Mouse (Mus musculus) right cerebral cortex, postnatal 14 days (tissue): ENCODE measurements around the gene Aplp2.

Experiments
- DNase-seq: peaks from one replicate; pipeline ENCODE4 v3.0.0; 2022

Gene Aplp2

DNA sequence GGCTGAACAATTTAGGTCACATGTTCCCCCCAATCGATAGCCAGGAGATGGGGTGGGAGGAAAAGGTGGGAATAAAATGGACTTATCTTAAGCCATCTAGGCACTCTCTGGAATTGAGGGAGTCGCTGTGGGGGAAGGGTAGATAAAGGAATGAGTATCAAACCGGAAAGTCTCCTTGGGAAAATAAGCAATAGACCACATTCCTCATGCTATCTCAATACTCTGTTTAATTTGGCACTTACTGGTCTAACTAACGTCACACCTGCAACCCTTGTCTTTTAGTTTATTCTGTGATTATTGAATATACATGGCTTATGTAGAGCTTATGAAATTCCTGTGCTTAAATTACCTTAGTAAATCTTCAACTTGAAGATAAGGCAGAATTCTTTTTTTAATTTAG lies 11.9 kb upstream of the Aplp2 start:
- DNase-seq: no peak

DNA sequence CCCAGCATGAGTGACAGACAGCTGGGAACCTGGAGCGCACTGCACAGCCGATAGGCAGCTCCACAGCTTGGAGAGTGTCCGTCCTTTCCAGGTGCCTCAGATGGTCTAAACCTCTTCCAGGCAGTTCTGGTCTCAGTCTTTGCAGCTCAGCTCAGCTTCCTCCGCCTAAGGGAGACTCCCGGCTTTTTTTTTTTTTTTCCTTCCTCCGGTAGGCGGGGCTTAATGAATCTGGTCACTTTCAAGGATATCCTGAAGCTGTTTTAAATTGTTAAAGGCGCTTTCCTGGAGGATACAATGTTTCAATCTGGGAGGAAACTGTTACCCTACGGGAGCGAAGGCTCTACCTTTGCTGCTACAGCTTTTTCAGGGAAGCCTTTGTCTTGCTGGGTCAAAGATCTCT lies 9.6 kb upstream of the Aplp2 start:
- DNase-seq: no peak

DNA sequence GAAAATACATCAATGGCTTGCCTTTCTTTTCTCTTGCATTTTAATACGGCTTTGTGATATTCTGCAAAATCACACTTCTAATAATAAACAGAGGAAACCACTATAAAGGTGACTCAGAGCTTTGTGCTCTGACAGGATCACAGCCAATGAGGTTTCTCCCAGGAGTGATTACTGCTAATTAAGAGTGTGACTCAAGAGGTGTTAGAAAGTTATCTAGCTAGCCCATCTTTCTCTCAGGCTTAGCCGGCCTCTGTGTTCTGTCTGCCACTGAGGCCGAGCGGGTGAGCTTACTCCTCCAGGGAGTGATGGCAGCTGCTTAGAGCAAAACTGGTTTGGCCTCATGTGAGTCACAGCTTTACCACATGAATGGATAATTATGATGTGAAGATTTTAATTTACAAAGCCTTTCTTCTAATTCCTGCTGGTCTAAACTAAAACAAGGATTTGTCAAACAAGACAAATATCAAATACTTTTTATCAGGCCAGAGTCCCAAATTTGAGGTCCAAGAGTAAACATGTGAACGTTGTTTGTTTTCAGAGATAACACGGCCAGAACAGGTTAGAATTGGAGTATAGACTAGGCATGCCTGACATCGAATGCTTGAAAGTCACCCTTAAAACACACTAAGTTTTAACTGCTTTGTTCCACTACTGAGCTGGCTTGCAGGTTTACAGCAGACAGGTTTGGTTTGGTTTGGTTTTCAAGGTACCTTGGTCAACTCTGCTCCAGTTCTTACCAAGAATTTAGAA lies 6.2 kb upstream of the Aplp2 start:
- no peak for DNase-seq

DNA sequence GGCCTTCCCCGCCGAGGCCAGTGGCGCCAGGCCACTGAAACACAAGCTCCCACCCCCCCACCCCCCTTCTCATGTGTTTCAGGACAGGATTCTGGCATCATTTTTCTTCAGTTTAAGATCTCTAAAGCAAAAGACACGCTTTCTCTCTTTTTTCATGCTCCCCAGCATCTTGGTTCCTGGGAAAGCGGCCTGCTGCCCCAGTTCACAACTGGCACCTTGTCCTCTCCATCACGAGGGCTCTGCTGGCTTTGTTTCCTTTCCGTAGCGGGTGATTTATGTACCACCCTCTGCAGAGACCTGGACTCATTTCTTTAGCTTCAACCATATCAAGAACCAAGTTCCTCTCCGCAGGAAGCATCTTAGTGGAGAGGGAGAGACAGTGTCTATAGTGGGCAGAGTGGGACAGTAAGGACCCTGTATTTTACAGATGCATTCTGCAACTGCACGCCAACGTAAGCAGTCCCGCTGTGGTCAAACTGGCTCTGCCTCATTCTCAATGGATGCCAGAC lies 939 bp upstream of the Aplp2 start:
- no peak for DNase-seq

DNA sequence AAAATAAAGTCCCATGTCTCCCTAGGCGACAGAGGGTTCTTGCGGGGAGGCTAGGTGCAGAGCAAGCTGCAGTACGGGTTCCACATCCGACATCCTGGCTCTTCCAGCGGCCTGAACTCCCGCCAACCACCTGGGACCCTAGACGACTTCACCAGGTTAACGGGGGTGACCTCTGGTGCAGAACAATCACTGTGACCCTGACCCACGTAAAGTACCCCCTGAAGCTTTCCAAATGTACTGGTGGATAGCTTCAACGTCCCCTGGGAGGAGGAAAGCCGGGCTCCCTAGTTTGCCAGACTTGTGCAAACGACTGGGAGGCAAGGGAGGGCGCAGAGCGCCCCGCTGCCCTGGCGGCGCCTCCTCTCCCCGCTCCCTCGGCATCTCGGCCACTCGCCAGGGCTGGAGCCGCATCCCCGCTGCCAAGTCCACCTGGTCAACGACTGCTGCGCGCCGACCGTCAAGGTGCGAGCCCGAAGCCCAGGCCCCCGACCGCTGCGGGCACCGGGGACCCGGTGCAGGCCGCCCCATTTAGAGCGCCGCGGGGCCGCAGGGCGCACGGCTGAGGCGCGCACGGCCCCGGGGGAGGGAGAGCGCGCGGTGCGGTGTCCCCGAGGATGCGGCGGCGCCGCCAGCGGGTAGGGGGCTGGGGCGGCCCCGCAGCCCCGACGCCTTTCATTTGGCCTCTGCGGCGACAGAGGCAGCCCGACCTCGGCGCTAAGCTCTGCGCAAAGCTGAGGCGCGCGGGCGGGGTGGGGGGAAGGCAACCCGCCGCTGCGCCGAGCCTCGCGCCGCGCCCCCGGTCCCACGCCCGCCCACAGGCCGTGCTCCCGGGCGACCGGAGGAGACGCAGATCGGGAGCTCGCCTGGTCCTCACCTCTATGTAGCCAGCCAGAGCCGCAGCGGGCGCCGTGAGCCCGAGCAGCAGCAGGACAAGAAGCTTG lies 596 bp downstream of the Aplp2 start:
- DNase-seq: peak; percentile 48

DNA sequence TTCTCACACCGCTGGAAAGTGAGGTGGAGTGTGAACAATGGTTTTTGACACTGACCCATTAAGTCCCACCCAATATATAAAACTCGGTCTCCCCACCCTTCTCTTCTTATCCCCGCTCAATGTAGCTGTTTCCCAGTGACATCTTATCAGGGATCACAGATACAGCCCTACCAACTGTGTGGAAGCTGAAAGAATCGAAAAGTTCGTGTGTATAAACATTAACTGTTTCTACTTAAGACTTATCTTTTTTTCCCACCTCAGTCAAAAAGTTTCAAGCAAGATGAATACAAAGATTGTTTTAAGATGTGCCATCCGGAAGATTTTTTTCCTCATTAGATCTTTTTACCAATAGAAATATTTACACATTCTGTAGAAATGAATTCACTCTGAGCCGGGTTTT lies 1.5 kb downstream of the Aplp2 start:
- no peak for DNase-seq

DNA sequence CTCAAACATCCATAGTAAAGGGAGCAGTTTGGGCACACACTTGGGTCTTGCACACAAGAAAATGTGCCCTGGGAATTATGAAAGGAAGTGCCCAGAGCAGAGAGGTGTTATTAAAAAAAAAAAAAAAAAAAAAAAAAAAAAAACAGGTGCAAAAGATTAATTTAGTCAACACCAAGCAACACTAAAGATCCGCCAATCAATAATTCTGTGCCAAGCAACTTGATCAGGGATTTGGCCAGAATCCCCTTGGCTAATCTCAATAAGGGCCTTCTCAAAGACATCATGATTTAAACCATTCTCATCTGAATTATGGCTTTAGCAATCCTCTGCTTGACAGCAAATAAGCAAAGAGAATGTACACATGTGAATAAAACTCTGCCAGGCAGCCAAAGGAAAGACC lies 2.1 kb downstream of the Aplp2 start:
- DNase-seq: no peak

DNA sequence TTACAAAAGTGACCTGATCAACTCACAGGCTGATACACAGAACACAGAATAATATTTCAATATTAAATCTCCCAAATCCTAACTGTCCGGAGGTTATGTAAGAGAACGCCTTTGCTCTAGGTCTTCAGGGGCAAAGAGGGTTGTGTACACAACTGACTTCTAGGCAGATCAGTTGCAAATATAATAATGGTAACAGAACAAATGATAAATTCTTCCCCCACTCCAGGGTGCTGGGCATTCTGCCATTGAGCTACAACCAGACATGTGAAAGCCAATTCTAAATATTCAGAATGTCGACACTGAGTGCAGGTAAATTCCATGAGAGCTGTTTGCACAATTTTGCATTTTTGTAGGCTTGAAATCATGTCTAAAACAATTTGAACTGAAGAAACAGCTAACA lies 3.9 kb downstream of the Aplp2 start:
- no peak for DNase-seq

DNA sequence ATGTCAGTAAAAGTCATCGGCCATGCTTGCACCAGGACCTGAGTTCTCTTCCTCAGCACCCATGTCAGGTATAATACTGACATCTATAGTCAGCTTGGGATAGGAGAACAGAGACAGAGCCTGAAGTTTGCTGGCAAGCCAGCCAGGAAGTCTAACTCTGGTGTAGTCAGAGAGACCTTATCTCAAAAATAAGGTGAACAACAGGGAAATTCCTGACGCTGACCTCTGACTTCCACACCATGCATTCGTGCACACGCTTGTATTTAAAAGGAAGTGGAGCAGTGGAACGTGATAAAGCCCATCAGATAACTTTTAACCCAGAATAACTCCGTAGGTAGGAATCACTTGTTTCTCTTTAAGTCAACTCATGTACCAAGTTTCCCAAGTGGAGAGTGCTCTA lies 6.9 kb downstream of the Aplp2 start:
- DNase-seq: no peak

DNA sequence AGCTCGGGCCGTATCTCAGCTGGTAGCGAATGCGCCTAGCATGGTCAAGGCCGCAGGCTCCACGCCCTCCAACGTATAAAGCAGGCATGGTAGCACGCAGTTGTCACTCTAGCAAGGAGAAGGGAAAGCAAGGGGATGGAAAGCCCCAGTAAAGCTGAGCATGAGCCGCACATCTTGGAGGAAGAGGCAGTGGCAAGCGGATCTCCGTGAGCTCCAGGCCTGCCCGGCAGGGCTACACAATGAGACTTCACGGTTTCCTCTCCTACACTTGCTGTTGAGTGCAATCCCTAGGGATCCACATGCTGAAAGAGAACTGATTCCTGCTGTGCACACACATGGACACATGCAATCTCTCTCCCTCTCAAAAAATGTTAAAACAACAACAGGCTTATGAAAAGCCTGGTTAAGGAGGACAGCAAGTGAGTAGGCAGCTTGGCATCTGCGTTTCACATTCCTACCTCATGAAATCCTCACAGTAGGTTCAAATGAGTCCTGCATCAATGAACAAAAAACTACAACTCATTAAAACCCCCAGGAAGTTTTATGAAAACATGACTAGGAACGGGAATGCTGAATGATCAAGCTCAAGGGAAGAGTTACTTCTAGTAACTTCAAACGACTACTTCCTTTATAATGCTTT lies 7.9 kb downstream of the Aplp2 start:
- DNase-seq: no peak

DNA sequence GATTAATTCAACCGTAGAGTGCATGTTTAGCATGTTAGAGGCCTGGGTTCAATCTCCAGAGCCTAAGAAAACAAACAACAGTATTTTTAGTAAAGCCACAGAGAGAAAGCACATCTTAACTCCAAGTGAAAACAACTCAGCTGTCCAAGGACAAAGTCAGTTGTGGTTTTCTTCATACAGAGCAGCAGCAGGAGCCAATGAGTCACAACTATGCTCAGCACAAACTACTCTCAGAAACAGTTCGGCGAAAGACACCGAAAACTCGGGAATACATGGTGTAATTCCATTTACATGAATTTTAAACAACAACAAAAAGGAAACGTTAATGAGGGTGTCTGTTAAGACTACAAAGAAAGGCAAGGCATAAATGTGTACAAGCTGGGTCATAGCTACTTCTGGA lies 8.5 kb downstream of the Aplp2 start:
- no peak for DNase-seq

DNA sequence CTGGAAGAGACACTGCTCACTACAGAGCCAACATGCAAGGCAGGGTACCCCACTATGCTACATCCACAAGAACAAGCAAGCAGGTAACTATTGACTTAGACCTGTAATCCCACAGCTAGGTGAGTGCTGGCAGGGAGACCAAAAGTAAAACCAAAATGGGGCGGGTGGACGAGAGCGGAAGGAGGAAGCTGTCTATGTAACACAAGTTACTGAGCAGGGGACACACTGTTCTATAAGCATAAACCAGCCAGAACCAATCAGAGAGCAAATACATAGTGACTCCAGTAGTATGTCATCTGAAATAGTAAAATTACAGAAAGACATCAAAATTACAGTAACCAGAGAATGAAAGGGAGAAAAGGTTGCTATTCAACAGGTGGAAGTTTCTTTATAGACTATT lies 13.0 kb downstream of the Aplp2 start:
- DNase-seq: no peak

DNA sequence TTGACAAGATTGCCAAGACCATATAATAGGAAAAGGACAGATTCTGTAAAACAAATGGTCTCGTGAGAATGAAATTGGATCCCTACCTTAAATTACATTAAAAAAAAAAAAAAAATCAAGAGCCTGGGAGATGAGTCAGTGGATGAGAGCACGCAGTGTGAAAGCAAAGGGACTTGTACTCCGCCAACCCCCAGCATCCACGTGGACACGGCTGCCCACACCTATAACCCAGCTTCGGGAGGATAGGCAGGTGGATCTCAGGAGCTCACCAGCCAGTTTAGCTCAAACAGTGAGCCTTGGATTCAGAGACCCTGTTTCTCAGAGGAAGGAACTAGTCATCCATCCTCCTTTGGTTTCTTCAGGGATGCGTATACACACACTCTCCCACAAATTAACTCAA lies 13.8 kb downstream of the Aplp2 start:
- no peak for DNase-seq

DNA sequence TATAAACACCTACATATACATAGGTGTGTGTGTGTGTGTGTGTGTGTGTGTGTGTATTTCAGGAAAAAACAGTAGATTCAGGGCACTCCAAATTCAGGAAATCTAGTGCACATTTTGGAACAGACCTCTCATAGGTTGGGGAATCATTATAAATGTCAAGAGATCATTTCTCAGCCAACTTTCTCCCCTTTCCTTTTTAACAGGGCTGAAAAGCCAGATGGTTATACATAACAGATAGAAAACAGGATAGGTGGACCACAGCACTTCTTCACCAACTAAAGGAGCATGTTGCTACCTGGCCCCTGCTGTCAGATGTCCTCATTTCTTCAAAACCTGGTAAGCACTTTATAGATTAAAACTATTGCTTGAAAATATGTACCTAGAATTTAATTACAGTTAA lies 14.9 kb downstream of the Aplp2 start:
- DNase-seq: no peak

DNA sequence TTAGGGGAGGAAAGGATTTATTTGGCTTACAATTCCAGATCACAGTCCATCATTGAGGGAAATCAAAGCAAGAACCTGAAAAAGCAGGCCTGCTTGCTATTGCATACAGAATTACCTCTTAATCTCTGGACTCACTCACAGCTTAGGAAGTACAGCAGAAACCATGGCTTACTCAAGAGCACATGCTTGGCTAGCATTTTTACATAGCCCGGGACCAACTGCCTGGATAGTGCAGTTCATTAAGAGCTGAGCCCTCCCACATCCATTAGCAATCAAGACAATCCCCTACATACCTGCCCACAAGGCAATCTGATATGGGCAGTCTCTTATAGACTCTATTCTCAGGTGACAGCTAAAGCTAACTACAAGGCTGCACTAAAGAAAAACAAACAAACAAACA lies 16.0 kb downstream of the Aplp2 start:
- no peak for DNase-seq

DNA sequence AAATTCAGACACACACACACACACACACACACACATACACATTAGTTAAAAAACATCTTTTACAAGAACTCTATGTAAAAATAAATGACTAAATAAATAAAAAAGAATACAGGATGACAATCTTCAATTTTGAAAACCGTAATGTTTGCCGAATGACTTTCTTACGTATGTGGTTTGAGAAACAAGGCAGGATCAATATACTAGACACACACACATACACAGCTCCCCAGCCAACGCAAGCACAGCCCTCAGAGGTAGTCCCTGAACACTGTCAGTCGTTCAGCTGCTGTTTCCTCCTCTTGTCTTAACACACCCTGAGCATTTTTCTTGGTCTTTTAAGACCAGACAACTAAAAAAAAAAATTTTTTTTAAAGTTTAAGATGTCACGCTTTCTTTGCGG lies 19.2 kb downstream of the Aplp2 start:
- DNase-seq: no peak

DNA sequence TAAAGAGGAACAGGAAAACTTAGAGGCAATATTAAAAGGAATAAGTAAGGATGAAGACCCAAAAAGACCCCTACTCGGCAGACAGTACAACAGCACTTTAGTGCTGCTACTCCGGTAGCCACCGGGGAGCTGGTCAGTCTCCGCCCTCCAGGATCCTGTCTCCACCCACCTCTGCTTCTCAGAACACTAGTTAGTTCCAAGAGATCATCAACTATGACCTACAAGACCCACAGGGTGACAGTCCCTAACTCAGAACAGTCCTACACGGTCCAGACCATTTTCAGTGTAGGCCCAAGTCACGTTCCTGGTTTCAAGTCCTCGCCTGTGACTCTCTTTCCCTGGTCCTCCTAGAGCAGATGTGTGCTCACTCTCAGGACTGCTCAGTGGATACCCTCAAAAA lies 20.1 kb downstream of the Aplp2 start:
- DNase-seq: no peak

DNA sequence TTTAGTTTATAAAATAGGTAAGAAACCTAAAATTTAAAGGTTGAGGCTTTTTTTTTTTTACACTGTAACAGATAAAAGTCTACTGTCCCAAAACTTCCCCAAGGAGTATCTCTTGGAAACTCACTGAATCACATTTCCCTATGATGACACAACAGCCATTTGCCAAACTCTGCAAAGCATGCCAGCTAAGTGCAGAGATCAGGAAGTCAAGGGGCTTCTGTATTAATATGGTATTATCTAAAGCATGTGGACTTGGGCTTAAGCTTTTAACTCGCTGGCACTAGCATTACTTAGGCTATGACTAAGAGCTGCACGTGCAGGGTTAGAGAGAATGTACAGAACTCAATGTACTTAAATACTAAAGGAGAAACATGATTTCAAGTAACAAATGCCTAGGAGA lies 22.4 kb downstream of the Aplp2 start:
- no peak for DNase-seq

DNA sequence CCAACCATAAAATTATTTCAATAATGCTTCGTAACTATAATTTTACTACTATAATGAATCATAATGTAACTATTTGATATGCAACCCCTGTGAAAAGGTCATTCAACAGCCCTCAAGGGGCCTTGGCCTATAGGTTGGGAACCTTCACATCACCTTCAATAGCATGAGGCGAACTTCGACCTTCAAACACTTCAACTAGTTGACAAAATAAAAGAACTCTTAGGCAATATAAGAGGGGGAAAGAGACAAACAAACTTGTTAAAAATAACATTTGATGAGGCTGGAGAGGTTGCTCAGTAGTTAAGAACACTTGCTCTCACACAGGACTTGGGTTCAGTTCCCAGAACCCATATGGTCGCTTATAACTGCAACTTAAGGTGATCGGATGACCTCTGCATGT lies 27.2 kb downstream of the Aplp2 start:
- no peak for DNase-seq

DNA sequence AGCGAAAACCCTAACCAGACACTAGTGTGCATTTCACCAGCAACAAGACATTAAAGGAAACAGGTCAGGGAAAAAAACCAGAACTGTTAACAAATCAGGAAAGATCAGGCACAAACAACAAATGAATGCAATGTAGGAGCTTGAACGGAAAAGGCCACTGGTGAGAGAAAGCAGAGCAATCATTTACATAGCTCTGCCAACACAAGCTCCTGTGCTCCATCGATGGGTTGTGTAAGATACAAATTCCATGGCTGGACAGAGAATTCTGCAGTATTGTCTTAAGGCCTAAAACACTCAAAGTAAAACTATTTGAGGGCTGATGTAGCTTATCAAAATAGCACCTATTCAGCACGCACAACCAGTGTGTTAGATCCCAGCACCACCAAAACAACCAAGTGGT lies 28.6 kb downstream of the Aplp2 start:
- no peak for DNase-seq

DNA sequence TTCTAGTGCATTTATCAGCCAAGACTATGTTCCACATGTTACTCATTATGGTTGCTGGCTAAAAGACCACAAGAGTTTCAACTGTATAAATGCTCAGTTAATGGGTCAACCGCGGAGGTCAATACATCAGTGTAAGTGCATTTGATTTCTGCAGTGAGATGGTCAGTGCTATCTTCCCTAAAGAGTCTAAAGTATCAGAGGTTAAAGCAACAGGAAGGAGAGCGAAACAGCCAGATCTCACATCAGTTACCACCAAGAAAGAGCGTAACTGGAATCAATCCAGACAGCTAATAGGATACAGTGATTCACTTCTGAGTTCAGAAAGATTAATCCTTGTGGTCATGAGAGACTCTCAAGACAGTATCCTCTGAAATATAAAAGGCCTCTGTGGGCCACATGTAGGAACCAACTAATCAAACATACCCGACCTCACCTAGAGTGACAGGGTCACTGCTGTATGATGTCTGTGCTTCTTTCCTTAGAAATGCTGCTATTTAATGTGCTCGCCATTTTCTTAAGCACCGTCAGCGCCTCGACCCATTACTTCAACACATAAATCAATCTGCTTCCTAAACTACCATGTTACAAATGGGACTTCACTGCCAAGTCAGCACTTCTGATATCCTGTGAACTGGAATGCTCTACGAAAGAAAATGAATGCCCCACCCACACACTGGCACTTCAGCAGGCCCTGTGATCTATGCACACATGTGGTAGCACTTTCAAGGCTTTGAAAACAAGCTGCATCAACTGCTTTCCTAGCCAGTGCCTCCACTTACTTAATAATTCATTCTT lies 30.1 kb downstream of the Aplp2 start:
- no peak for DNase-seq

DNA sequence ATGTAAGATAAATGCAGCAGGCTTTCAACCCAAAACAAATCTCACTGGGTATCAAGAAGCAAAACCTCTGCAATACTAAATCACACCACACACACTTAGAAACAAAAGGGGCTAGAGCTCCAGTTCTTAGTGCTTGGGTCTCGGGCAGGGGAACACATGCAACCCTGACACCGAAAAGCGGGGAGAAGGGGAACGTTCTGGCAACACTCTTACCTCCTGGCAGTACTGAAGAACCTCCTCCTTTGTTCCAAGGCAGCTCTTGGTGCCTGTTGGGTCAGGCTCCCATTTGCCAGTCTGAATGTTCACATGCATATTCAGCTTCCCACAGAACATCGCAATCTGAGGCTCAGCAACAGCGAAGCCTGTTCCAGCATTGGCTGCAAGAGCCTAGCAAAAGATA lies 33.9 kb downstream of the Aplp2 start:
- no peak for DNase-seq
